Comparison of ENCODE assay signal across 23 mouse cellular contexts in genomic region chr3:126699740-126700139, GRCm38 (mm10).
"Had no signal": no experiment of that assay in that cellular context is flagged by ENCODE, and none has a peak within 500 bp of the region (broad histone marks: within the 10 kb centered on the region; RNA-seq: fewer than 3 reads in every experiment).

No protein-coding gene starts in this region.

- H3K27me3 ChIP-seq: limb, embryonic 12.5 days; limb, embryonic 15.5 days; lung, embryonic 15.5 days; megakaryocyte, embryonic 14.5 days; midbrain, embryonic 12.5 days; neural tube, embryonic 13.5 days; stomach, embryonic 15.5 days had no signal

- H3K36me3 ChIP-seq: limb, embryonic 12.5 days; limb, embryonic 15.5 days; lung, embryonic 15.5 days; midbrain, embryonic 12.5 days; neural tube, embryonic 13.5 days; stomach, embryonic 15.5 days had no signal

- ATAC-seq: midbrain, embryonic 16.5 days had no signal

- H3K9ac ChIP-seq: limb, embryonic 12.5 days; limb, embryonic 15.5 days; liver, embryonic 14.5 days; lung, embryonic 15.5 days; midbrain, embryonic 12.5 days; neural tube, embryonic 13.5 days; stomach, embryonic 15.5 days had no signal

- DNase-seq: kidney, postnatal 10 days; kidney, postnatal 36 days; layer of hippocampus, postnatal 36 days; left cerebral cortex, postnatal 4 days; lung, adult 18-20 months; lung, postnatal 10 days; lung, postnatal 36 days; retina, postnatal 1 day; right cerebral cortex, postnatal 25 days; spleen, adult 18-20 months; thymus, postnatal 25 days had no signal

- H3K4me3 ChIP-seq: left cerebral cortex, adult 2 months; limb, embryonic 12.5 days; limb, embryonic 15.5 days; lung, embryonic 15.5 days; megakaryocyte, embryonic 14.5 days; midbrain, embryonic 12.5 days; myocyte; neural tube, embryonic 13.5 days; stomach, embryonic 15.5 days had no signal

- H3K9me3 ChIP-seq: limb, embryonic 12.5 days; limb, embryonic 15.5 days; lung, embryonic 15.5 days; midbrain, embryonic 12.5 days; neural tube, embryonic 13.5 days; stomach, embryonic 15.5 days had no signal

- H3K4me2 ChIP-seq: limb, embryonic 12.5 days; limb, embryonic 15.5 days; liver, embryonic 11.5 days; lung, embryonic 15.5 days; midbrain, embryonic 12.5 days; neural tube, embryonic 13.5 days; stomach, embryonic 15.5 days had no signal

- H3K27ac ChIP-seq: left cerebral cortex, adult 2 months; limb, embryonic 12.5 days; limb, embryonic 15.5 days; liver, embryonic 14.5 days; lung, embryonic 15.5 days; midbrain, embryonic 12.5 days; neural tube, embryonic 13.5 days; stomach, embryonic 15.5 days had no signal
